Mouse (Mus musculus) liver, embryonic 16.5 days (tissue): ENCODE measurements at regions not wholly inside any gene's neighbourhood (a gene's known extent, or its start where the extent isn't known, plus 50 kb on each side); places are given as distances from the start of the nearest gene placed in this dataset.

ENCODE experiments used
- ATAC-seq: fragments of 200-750 bp; cut with Nextera tagmentation; 2 replicates; pipeline ENCODE4 v1.8.0; 2017; ENCODE audit warnings: low read depth, mild to moderate bottlenecking, moderate number of reproducible peaks, moderate library complexity
- H3K27ac ChIP-seq: fragments of 300-500 bp; sonication (generic); 2 replicates; pipeline ENCODE4 v1.5.1; 2014; ENCODE audit warnings: mild to moderate bottlenecking, low read length
- H3K27me3 ChIP-seq: fragments of 300-500 bp; sonication (generic); 2 replicates; pipeline ENCODE4 v1.6.1; 2014; ENCODE audit warnings: low read depth, low read length, mixed read lengths; ENCODE audit not compliant: control insufficient read depth, insufficient read depth
- H3K36me3 ChIP-seq: fragments of 300-500 bp; sonication (generic); 2 replicates; pipeline ENCODE4 v1.6.1; 2014; ENCODE audit warnings: mild to moderate bottlenecking; ENCODE audit not compliant: control insufficient read depth, insufficient read depth
- H3K4me1 ChIP-seq: fragments of 300-500 bp; sonication (generic); 2 replicates; pipeline ENCODE4 v1.6.1; 2014; ENCODE audit warnings: low read depth, low read length, mixed read lengths; ENCODE audit not compliant: control insufficient read depth
- H3K4me2 ChIP-seq: fragments of 300-500 bp; sonication (generic); 2 replicates; pipeline ENCODE4 v1.6.1; 2014; ENCODE audit warnings: low read depth, low read length, mixed read lengths
- H3K4me3 ChIP-seq: fragments of 300-500 bp; sonication (generic); 2 replicates; pipeline ENCODE4 v1.5.1; 2014; ENCODE audit warnings: low read depth, mild to moderate bottlenecking, low read length
- H3K9ac ChIP-seq: fragments of 300-500 bp; sonication (generic); 2 replicates; pipeline ENCODE4 v1.6.1; 2014; ENCODE audit warnings: low read depth, low read length
- H3K9me3 ChIP-seq: fragments of 300-500 bp; sonication (generic); replicated peaks from 2 replicates; pipeline ENCODE4 v1.6.1; 2016; ENCODE audit warnings: low read length; ENCODE audit not compliant: control insufficient read depth
- WGBS: fragments of 180-500 bp; shearing (Covaris S2); extraction: QIAGEN DNeasy Blood & Tissue Kit; methylation state at CpG from one replicate; pipeline ENCODE4 v1.1.7; 2014; ENCODE audit not compliant: insufficient replicate concordance; 5-methylcytosine and 5-hydroxymethylcytosine counted together

- no peak overlapping the region for H3K27ac ChIP-seq
- H3K27me3 ChIP-seq: no peaks in the 10 kb centered on the region
- H3K4me2 ChIP-seq: no peak overlapping the region
- H3K4me1 ChIP-seq: no peaks in the 10 kb centered on the region
- no peak for ATAC-seq
- no peaks in the 10 kb centered on the region for H3K36me3 ChIP-seq
- WGBS: 23% methylated on average over 5 of the region's 5 CpGs
- no peaks in the 10 kb centered on the region for H3K9me3 ChIP-seq
- no peak overlapping the region for H3K4me3 ChIP-seq
- H3K9ac ChIP-seq: no peak overlapping the region
Measured at GRCm38 (mm10) chr16:78435707-78436106, 58.7 kb upstream of the Btg3 start.

GRCm38 (mm10) chr16:78427470-78428041 is 50.6 kb upstream of the Btg3 start:
- ATAC-seq: no peak
- H3K9ac ChIP-seq: no peak overlapping the region
- H3K4me2 ChIP-seq: no peak overlapping the region
- H3K36me3 ChIP-seq: no peaks in the 10 kb centered on the region
- H3K27ac ChIP-seq: no peak overlapping the region
- no peaks in the 10 kb centered on the region for H3K4me1 ChIP-seq
- WGBS: 42% methylated on average over 16 of the region's 16 CpGs
- H3K4me3 ChIP-seq: no peak overlapping the region
- H3K27me3 ChIP-seq: no peaks in the 10 kb centered on the region
- H3K9me3 ChIP-seq: no peaks in the 10 kb centered on the region
